Mouse (Mus musculus) c-Kit-positive CD71-positive TER-119-positive erythroid progenitor cells, embryonic 14.5 days (primary cell): Measurements from ENCODE around the gene Polr2i.
"Not testable (repeated sequence)": the region's sequence is repeated elsewhere in the genome, so short reads cannot be mapped to it uniquely, and the experiment has no call there.

Experiments
- DNase-seq: peaks from one replicate; pipeline ENCODE4 v3.0.0-alpha.2; 2013; ENCODE audit warnings: low spot score

Gene Polr2i

GRCm38 (mm10) chr7:30231669-30232454 is at the start of gene Polr2i, which contains the start of gene Tbcb:
Gene Polr2i, plus strand, starts transcription at chr7:30231948.
Gene Tbcb, minus strand, starts transcription at chr7:30232272.
- peak; percentile 97 for DNase-seq

GRCm38 (mm10) chr7:30183189-30183588 is 48.6 kb upstream of the Polr2i start:
- not testable (repeated sequence) for DNase-seq

GRCm38 (mm10) chr7:30183879-30184289 is 47.9 kb upstream of the Polr2i start, which contains the start of gene Cox7a1:
Gene Cox7a1, plus strand, starts transcription at chr7:30184144.
- DNase-seq = peak; percentile 91

- no peak for DNase-seq
Observed at GRCm38 (mm10) chr7:30184641-30185348, 47.0 kb upstream of the Polr2i start.

- no peak for DNase-seq
Observed at GRCm38 (mm10) chr7:30188344-30189115, 43.2 kb upstream of the Polr2i start.

- DNase-seq = no peak
Observed at GRCm38 (mm10) chr7:30189116-30189491, 42.6 kb upstream of the Polr2i start.

GRCm38 (mm10) chr7:30192088-30192487 is 39.7 kb upstream of the Polr2i start:
- DNase-seq = no peak

GRCm38 (mm10) chr7:30193013-30193412 is 38.7 kb upstream of the Polr2i start:
- DNase-seq = no peak

GRCm38 (mm10) chr7:30193581-30194100 is 38.1 kb upstream of the Polr2i start:
- peak; percentile 85 for DNase-seq

- peak; percentile 53 for DNase-seq
Observed at GRCm38 (mm10) chr7:30194101-30194831, 37.5 kb upstream of the Polr2i start.

GRCm38 (mm10) chr7:30194884-30195283 is 36.9 kb upstream of the Polr2i start:
- peak; percentile 94 for DNase-seq

GRCm38 (mm10) chr7:30195461-30195860 is 36.3 kb upstream of the Polr2i start:
- DNase-seq = no peak

GRCm38 (mm10) chr7:30196171-30196570 is 35.6 kb upstream of the Polr2i start:
- DNase-seq = no peak

- no peak for DNase-seq
Observed at GRCm38 (mm10) chr7:30197592-30198129, 34.1 kb upstream of the Polr2i start.

GRCm38 (mm10) chr7:30198481-30198971 is 33.2 kb upstream of the Polr2i start, which contains the start of gene Capns1:
Gene Capns1, minus strand, starts transcription at chr7:30198811.
- DNase-seq = peak; percentile 83

GRCm38 (mm10) chr7:30199498-30200139 is 32.1 kb upstream of the Polr2i start:
- no peak for DNase-seq

GRCm38 (mm10) chr7:30200200-30200599 is 31.5 kb upstream of the Polr2i start:
- no peak for DNase-seq

GRCm38 (mm10) chr7:30200661-30201060 is 31.1 kb upstream of the Polr2i start:
- not testable (repeated sequence) for DNase-seq

GRCm38 (mm10) chr7:30202895-30203690 is 28.7 kb upstream of the Polr2i start:
- no peak for DNase-seq
